Mouse (Mus musculus): ENCODE results near the gene Dolk. TPM values are rescaled to one million over a fixed set of nuclear protein-coding genes. Genes with fewer than 3 reads are reported as not detected.

Dolk gene
- total RNA-seq, 1 experiment from 2014 or later, result 46.2 TPM

GRCm38 (mm10) chr2:30250166-30251128 is 35.7 kb downstream of the Dolk start:
- DNase-seq, result no peak

GRCm38 (mm10) chr2:30249182-30249581 is 37.0 kb downstream of the Dolk start:
- DNase-seq, result no peak

DNA sequence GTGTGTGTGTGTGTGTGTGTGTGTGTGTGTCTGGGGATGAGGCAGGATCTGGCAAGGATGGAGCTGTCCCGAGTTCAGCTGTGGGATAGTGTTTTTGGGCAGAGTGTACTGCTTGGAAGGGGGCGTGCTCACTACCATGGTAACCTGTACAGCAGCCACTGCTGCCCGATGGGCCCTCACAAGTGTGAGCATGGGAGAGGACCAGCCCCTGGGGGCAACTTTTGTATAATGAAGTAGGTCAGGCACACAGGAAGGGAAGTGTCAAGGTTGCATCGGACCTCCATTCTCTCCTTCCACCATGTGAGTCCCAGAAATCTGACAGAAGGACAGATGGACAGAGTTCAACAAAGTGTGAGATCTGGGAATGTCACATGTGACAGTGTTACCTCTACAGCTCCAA is 38.5 kb downstream of the Dolk start:
- DNase-seq, result no peak

DNA sequence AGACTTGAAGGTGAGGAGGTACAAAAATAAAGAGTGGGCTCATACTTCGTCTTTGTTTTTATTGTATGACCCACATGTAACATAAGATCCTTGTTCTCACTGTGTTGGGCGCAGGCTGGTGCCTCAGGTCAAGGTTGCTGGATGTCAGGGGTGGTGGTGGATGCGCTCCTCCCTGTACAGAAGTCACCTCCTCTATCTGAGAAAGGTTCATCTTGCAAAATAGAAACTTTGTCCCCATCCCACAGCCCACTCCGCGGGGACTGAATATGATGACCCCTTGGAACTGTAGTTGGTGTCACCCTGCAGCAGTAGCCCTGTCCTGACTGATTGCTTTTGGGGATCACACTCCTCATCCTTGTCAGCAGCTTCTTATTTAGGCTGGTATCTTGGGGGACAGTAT is 39.1 kb downstream of the Dolk start:
- DNase-seq, result no peak

DNA sequence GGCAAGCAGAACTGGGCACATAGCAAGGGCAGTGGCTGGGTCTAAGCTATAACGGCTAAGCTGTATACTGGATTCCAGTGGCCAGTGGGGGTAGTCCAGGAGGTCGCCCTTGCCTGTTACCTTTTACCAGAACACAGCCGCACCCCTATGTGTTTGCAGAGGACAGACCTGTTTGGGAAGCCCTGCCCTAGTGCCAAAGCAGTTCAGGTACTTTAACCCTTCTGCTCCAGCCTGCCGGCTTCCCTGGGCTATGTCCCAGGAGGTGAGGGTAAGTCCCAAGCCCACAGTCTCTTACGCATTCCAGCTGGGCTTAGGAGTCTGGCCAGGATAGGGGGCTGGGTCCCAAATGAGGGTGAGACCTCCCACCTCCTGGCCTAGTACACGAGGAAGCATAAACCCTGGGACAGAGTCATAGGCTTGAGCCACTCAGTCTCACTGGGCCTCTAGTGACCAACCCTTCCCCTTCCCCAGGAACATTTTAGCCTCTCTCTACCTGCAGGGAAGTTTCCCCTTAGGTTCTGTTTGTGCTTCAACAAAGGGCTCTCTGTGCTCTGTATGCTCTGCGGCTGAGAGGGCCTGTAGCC is 41.4 kb downstream of the Dolk start:
- DNase-seq, result no peak

DNA sequence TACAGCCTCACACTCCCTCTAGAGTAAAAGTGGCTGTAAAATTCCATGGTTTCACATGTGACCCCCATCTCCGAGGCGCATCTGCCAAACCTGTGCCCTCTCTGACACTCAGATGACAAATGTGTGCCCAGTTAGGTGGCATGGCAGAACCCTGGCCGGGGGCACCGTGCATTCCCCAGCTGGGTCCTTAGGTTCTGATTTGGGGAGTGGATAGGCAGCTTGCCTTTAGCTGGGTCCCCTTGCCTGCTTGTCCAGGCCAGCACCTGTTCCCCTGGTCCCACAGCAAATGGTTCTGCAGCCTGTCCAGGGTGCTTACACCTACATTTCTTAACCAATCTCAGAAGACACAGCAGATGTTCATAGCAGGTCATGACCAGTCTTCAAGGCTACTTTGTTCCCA is 42.7 kb downstream of the Dolk start:
- DNase-seq, result no peak

GRCm38 (mm10) chr2:30242509-30242908 is 43.6 kb downstream of the Dolk start:
- peak; percentile 86 for DNase-seq

DNA sequence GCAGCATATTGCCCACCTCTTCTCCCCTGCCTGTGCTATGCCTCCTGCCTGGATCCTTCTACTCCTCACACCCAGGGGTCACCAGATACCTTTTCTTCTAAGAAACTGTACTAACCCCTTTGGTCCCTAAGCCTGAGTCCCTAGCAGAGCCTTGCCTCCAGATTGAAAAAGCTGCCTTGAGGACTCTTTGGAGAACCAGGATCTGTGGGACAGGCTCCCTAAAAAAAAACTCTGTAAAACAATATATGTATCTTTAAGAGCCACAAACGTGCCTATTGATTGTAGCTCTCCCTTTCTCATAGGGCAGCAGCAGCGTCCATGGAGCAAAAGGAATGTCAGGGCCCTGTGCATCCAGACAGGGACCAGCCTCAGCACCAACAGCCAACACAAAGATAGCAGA is 45.9 kb downstream of the Dolk start, which contains the start of gene Gm28035:
Gm28035 (plus strand) TSS at position 301 of the 400 bp plus-strand sequence.
- DNase-seq, result no peak

DNA sequence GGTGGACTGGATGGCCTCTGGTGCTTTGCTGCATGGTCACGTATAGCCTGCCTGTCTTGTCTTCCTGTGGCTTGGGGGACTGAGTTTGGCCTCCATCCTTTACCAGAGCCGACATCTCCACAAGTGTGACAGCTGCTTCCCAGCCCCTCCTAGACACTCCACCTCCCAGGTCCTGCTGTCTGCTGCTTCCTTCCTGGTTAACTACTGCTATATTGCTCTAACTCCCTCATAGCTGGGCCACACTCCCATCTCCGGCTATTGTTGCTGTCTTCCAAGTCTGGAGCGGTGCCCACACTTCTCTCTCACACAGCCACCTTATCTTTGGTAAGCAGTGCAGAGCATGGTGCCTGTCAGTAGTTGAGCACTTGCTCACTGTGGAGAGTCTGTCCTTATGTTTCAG is 46.4 kb downstream of the Dolk start:
- peak; percentile 52 for DNase-seq

- DNase-seq, result peak; percentile 6
Measured at GRCm38 (mm10) chr2:30238906-30239465, 47.1 kb downstream of the Dolk start.

- peak; percentile 88 for DNase-seq
Measured at GRCm38 (mm10) chr2:30237881-30238280, 48.3 kb downstream of the Dolk start.

DNA sequence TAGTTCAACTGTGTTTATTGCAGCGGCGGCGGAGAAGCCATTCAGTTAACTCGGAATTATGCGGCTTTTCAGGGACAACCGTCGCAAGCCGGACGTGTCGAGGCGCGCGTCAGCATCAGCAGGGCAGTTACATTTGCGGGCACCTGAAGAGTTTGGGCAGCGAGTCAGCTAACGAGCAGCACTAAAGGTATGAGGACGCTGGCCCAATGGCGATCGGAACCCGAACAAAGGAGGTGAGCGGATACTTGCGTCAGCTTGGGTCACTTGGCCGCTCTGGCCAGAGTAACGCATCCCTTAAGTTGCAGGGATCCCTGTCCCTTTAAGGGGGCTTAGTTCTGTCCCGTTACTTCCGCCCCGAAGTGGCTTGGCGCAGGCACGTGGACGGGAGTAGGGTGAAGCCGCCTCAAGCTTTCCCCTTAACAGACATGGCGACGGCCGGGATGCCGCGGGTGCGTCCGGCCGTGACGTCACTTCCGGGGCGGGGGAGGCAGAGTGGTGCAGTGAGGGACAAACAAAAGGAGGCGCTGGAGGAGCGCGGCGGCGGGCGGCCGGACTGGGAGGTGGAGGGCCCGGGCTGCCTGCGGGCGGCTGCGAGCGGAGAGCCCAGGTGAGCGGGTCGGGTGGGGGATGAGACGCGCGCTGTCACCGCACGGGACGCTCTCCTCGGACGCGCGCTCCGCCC is 48.8 kb downstream of the Dolk start, which contains the start of gene Lrrc8a:
Lrrc8a (plus strand) TSS at position 517 of the 682 bp plus-strand sequence.
- peak; percentile 100 for DNase-seq

DNA sequence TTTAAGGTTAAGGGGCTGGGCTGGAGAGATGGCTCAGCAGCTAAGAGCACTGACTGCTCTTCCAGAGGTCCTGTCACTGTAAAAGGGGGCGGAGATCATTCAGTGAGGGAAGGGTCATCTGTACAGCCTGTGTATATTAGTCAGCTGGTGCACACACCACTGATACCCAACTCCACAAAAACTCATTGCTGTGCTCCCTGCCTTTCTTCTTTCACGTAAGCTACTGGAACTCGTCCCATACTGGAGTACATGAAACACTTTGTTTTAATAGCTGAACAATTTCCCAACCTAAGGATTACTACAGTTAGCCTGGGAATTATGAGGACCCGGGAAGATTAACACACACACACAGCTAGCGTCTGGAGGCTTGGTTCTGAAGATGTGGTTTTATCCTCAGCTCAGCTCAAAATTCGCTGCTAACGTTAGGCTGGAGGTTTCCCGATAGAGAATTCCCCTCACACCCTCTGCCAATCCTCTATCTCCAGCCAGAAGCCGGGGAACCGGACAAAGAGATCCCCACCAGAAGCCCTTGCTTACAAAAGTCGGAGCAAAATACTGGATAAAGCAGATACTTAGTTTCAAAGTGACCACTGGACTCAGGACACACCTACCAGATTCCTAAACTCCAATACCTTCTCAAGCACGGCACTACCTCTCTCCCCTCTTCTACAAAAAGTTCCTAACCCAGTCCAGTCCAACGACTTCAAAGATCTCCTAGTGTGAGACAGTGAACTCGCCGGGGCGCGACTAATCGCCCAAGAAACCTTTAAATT is 49.5 kb downstream of the Dolk start:
- peak; percentile 29 for DNase-seq

GRCm38 (mm10) chr2:30235593-30235992 is 50.5 kb downstream of the Dolk start:
- DNase-seq, result peak; percentile 2

Other genes with a start within 250 kb of the Dolk start
- gene Wdr34, start 237.5 kb downstream of the Dolk start, total RNA-seq (2021), result 18.5 and 20.2 TPM in 2 replicates
- 250 and 278 TPM in 2 replicates for gene Set, start 229.0 kb downstream of the Dolk start, total RNA-seq (2021)
- 5.7 and 10.9 TPM in 2 replicates for gene Pkn3, start 208.7 kb downstream of the Dolk start, total RNA-seq (2021)
- 13.9 and 18.3 TPM in 2 replicates for gene Zdhhc12, start 192.7 kb downstream of the Dolk start, total RNA-seq (2021)
- 32.4 and 40.5 TPM in 2 replicates for gene Zer1, start 161.7 kb downstream of the Dolk start, total RNA-seq (2021)
- 47.1 and 52.7 TPM in 2 replicates for gene Tbc1d13, start 152.6 kb downstream of the Dolk start, total RNA-seq (2021)
- 49.3 and 52.9 TPM in 2 replicates for gene Endog, start 114.8 kb downstream of the Dolk start, total RNA-seq (2021)
- 21.8 and 22.2 TPM in 2 replicates for gene Spout1, start 107.9 kb downstream of the Dolk start, total RNA-seq (2021)
- gene Kyat1, start 80.5 kb downstream of the Dolk start, total RNA-seq (2021), result 29.1 and 29.3 TPM in 2 replicates
- 57.7 and 60.3 TPM in 2 replicates for gene Lrrc8a, start 48.6 kb downstream of the Dolk start, total RNA-seq (2021)
- 0.63 and 1.7 TPM in 2 replicates for gene Gm28035, start 45.8 kb downstream of the Dolk start, total RNA-seq (2021)
- gene Phyhd1, start 20.1 kb downstream of the Dolk start, total RNA-seq (2021), result 19.8 and 20.4 TPM in 2 replicates
- gene Gm28038, start 5.3 kb downstream of the Dolk start, total RNA-seq (2021), result not detected in 2 replicates
- gene Nup188, start 63 bp upstream of the Dolk start, total RNA-seq (2021), result 38.2 and 40.5 TPM in 2 replicates
- gene Sh3glb2, start 73.0 kb upstream of the Dolk start, total RNA-seq (2021), result 73.2 and 80.6 TPM in 2 replicates
- 87.9 and 89.3 TPM in 2 replicates for gene Miga2, start 77.9 kb upstream of the Dolk start, total RNA-seq (2021)
- 18.7 and 19.5 TPM in 2 replicates for gene Dolpp1, start 105.9 kb upstream of the Dolk start, total RNA-seq (2021)
- gene Crat, start 129.5 kb upstream of the Dolk start, total RNA-seq (2021), result 291 and 301 TPM in 2 replicates
- 145 and 155 TPM in 2 replicates for gene Ptpa, start 129.7 kb upstream of the Dolk start, total RNA-seq (2021)
- 6.4 and 6.8 TPM in 2 replicates for gene Ier5l, start 187.9 kb upstream of the Dolk start, total RNA-seq (2021)